Mouse (Mus musculus): Measurements from ENCODE around the gene Pigz. TPM values are rescaled to one million over a fixed set of nuclear protein-coding genes. Genes with fewer than 3 reads are reported as not detected.
A peak's percentile ranks its signal among the peaks of the same experiment; 100 is the strongest.
"Not testable (repeated sequence)": the region's sequence is repeated elsewhere in the genome, so short reads cannot be mapped to it uniquely, and the experiment has no call there.

Gene Pigz
- total RNA-seq, 2 experiments from 2014 or later, result 1.8 to 4.7 TPM

DNA sequence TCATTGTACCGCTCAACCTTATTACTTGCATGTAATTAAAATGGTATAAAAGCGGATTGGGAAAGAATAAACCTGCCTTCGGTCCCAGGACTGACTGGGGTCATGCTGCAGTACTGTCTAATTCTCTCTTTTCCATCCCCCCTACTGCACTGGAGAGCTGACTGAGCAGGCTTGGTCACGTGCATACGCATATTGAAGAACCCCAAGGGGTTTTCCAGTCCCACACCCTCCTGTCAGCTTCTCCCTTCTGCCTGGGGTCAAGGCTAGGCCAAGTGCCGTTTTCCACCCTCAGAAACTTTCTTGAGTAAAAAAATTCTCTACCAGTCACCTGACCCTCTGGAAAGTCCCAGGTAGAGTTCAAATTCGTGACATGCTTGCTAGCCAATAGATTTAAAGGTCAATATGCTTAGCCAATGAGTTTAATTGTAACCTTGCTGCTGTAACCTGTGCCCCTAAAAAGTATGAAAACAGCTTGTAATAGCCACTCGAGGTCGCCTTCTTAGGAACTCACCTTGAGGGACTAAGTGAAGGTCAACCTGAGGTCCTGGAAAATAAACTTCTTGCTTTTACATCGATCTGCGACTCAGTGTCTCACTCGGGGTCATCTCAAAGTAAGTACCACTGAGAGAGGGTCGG lies 7.0 kb upstream of the Pigz start:
- intact Hi-C loops (cut with DNase I; ENCODE audit: low total_unique reads), result no loop called here
- DNase-seq, result no peak

GRCm38 (mm10) chr16:31927412-31927811 lies 6.2 kb upstream of the Pigz start:
- intact Hi-C loops (cut with DNase I; ENCODE audit: low total_unique reads), result no loop called here
- DNase-seq, result no peak

DNA sequence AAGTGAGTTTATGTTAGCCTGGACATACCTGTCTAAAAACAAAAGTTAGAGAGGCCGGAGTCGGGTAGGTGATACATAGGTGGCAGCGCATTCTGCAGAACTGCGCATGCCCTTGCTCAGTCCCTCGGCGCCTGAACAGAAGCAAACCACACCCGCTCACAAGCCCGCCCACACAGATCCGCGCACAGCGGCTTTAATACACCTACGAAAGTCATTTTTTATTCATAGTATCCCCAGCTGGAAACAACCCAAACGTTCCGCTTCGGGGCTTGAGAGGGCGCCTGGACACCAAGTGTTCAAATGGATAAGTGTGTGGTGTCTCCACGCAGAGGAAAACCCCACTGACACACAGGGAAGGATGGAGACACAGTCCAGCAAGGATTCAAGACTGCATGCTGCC lies 2.3 kb upstream of the Pigz start:
- DNase-seq, result no peak
- intact Hi-C loops (cut with DNase I; ENCODE audit: low total_unique reads), result no loop called here

DNA sequence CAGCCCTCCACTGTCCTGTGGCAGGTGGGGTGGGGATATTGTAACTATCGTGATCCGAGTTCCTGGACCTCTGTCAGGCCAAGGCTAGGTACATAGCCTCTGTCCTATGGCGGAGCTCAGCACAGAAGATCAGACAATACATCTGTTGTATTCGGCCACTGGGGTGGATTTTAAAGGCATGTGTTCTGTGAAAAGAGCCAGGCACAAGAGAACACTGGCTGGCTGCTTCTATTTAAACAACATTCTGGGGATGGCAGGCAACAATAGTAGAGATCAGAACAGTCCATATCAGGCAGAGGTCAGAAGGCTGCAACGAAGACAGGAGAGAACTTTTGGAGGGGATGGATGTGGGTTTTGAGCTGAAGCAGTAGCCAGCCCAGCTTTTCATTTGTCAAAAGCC lies 1.4 kb upstream of the Pigz start:
- intact Hi-C loops (cut with DNase I; ENCODE audit: low total_unique reads), result no loop called here
- DNase-seq, result no peak

- intact Hi-C loops (cut with DNase I; ENCODE audit: low total_unique reads), result no loop called here
These were observed 582 bp upstream of the Pigz start for GRCm38 (mm10) chr16:31932840-31933697.

GRCm38 (mm10) chr16:31934550-31935010 lies 929 bp downstream of the Pigz start:
- intact Hi-C loops (cut with DNase I; ENCODE audit: low total_unique reads), result no loop called here
- no peak for DNase-seq

More at GRCm38 (mm10) chr16:31932840-31933697, 582 bp upstream of the Pigz start:
- peak; percentile 91 for DNase-seq

DNA sequence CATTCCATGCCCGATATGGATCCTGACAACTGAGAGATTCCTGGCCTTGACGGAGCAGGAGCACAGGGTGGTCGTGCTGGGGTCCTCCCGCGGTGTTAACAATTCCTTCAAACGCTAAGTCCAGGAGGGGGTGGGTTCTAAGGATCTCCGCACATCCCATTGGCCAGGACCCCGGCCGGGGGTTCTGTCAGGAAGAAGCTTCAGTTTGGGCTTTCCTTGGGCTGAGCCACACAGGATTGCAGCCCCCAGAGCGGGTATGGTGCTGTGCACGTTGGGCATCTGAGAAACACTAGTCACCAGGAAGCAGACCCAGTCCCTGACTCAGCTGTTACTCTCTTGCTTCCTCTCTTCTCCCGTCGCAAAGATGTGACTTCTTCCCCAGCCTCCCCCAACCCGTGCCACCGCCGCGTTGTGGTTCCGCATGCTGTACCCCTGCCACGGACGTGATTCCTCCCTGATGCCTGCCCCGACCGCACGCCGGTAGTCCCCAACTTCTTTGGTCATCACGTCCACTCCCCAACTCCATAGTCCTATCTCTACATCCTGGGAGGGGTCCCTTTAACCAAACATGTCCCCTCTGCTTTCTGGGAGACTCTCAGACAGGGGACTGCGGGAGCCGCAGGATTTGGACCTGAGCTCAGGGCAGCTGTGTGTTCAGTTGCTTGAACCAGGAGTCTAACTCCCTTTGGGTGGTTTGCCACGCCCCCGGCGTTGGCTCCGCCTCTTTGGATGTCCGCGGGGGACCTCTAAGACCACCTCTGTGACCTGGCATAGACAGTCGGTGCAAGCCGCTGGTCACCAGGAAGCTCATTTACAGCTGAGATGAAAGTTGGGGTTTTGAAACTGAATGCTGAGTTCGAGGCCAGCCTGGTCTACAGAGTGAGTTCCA lies 1.7 kb downstream of the Pigz start:
- no peak for DNase-seq
- intact Hi-C loops (cut with DNase I; ENCODE audit: low total_unique reads), result no loop called here

DNA sequence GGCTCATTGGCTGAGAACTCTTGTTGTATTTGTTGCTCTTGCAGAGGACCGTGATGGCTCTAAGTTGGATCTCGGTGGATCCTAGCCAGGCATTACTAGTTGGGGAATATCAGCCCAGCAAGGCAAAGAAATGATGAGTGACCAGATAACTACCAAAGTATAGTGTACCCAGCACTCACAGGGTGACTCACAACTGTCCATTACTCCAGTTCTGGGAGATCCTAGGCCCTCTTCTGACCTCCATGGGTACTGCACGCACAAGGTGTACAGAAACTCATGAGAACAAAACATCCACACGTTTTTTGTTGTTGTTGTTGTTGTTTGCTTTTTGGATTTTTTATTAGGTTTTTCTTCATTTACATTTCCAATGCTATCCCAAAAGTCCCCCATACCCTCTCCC lies 2.9 kb downstream of the Pigz start:
- DNase-seq, result no peak
- intact Hi-C loops (cut with DNase I; ENCODE audit: low total_unique reads), result no loop called here

DNA sequence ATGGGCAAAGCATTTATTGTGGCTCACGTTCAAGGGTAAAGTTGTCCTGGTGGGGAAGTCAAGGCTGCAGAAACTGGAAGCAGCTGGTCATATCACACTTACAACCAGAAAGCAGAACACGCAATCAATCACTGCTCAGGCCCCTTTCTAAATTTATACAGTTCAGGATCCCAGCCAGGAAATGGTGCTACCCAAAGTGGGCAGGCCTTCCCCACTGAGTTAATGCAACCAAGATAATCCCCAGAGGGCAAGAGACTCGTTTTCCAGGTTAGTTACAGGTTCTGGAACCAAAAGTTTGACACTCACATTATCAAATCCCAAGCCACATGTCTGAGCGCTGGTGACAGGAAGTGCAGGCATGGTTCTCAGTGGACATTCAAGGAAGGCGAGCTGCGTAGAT lies 5.2 kb downstream of the Pigz start:
- no peak for DNase-seq

GRCm38 (mm10) chr16:31940586-31940985 lies 6.9 kb downstream of the Pigz start:
- no peak for DNase-seq
- intact Hi-C loops (cut with DNase I; ENCODE audit: low total_unique reads), result no loop called here

More for the DNA sequence above, 5.2 kb downstream of the Pigz start:
- intact Hi-C loops (cut with DNase I; ENCODE audit: low total_unique reads), result no loop called here

GRCm38 (mm10) chr16:31943980-31944379 lies 10.3 kb downstream of the Pigz start:
- DNase-seq, result peak; percentile 80
- intact Hi-C loops (cut with DNase I; ENCODE audit: low total_unique reads), result no loop called here

- intact Hi-C loops (cut with DNase I; ENCODE audit: low total_unique reads), result loop anchor here (5.0 kb wide), 1 partner anchor 53 kb away; no protein-coding TSS in a partner anchor
- DNase-seq, result no peak
These were observed 11.1 kb downstream of the Pigz start for GRCm38 (mm10) chr16:31944698-31945255.

GRCm38 (mm10) chr16:31945372-31945771 lies 11.7 kb downstream of the Pigz start:
- intact Hi-C loops (cut with DNase I; ENCODE audit: low total_unique reads), result loop anchor here (5.0 kb wide), 1 partner anchor 52 kb away; no protein-coding TSS in a partner anchor
- DNase-seq, result no peak

- intact Hi-C loops (cut with DNase I; ENCODE audit: low total_unique reads), result loop anchor here (5.0 kb wide), 1 partner anchor 51 kb away; no protein-coding TSS in a partner anchor
These were observed 12.3 kb downstream of the Pigz start for GRCm38 (mm10) chr16:31945986-31946385.

DNA sequence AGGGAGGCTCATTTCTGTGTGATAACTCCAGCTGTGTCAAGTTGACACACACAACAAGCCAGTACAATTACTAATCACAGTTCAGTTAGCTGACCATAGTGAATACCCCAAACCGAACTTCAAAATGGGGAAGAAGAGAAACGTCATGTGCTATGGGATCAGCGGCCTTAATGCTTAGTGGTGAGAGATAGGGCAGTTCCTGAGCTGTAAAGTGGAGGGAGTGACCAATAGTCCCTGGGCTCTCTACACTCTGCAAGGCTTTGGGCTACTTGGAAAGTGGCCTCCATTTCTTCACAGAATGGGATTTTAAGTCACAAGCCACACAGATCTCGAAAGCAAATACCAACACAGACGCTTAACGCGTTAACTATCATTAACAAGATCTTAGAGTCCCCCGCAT lies 13.7 kb downstream of the Pigz start:
- intact Hi-C loops (cut with DNase I; ENCODE audit: low total_unique reads), result loop anchor here (5.0 kb wide), 1 partner anchor 50 kb away; no protein-coding TSS in a partner anchor
- no peak for DNase-seq

More at GRCm38 (mm10) chr16:31945986-31946385, 12.3 kb downstream of the Pigz start:
- DNase-seq, result not testable (repeated sequence)

DNA sequence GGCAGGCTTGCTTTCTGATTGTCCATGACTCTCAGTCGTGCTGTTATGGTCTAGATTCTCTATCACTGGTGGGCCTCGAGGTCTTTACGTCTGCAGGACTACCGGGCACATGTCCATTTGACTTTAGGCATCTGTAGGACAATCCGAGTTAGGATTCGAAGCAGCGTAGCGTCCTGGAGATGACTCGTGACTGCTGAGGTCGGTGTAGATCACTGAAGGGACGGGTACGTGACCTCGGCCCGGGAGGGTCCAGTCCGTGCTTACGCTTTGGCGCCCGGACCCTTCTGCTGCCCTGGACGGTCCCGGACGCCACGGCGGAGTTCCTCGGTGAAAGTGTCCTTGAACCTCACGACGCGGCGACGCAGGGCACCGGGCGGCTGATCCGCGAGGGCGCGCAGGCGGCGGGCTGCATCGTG lies 14.3 kb downstream of the Pigz start:
- intact Hi-C loops (cut with DNase I; ENCODE audit: low total_unique reads), result loop anchor here (5.0 kb wide), 1 partner anchor 49 kb away; no protein-coding TSS in a partner anchor
- DNase-seq, result no peak

- intact Hi-C loops (cut with DNase I; ENCODE audit: low total_unique reads), result loop anchor here (5.0 kb wide), 1 partner anchor 49 kb away; no protein-coding TSS in a partner anchor
- DNase-seq, result peak; percentile 97
These were observed 14.7 kb downstream of the Pigz start, which contains the start of the genes 0610012G03Rik and Ncbp2 for GRCm38 (mm10) chr16:31948345-31948774. Gene 0610012G03Rik, minus strand, starts transcription at chr16:31948494. Gene Ncbp2, plus strand, starts transcription at chr16:31948513.

- intact Hi-C loops (cut with DNase I; ENCODE audit: low total_unique reads), result no loop called here
- DNase-seq, result no peak
These were observed 29.6 kb downstream of the Pigz start for GRCm38 (mm10) chr16:31963224-31963623.

GRCm38 (mm10) chr16:31975258-31975657 lies 41.6 kb downstream of the Pigz start:
- DNase-seq, result no peak
- intact Hi-C loops (cut with DNase I; ENCODE audit: low total_unique reads), result no loop called here

All from gastrocnemius, postnatal 14 days (tissue).